Mouse (Mus musculus): Measurements from ENCODE around the gene Sec14l1.

Gene Sec14l1

DNA sequence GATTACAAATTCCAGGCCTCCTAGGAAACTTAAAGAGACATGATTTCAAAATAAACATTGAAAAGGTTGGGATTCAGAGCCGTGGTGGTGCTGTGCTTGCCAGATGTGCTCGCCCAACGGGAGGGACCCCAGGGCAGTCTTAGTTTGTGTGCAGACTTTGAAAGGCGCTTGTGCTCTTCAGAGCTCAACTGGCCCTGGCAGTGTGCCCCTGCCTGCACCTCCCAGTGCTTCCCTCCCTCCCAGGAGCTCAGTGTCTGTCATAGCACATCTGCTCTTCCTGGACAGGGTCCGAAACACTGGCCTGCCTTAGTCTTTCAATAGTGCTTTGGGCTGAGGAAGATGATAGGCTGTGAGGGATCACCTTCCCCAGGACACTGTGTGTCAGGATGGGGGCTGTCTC, 15.9 kb downstream of the Sec14l1 start:
- DNase-seq: no peak

DNA sequence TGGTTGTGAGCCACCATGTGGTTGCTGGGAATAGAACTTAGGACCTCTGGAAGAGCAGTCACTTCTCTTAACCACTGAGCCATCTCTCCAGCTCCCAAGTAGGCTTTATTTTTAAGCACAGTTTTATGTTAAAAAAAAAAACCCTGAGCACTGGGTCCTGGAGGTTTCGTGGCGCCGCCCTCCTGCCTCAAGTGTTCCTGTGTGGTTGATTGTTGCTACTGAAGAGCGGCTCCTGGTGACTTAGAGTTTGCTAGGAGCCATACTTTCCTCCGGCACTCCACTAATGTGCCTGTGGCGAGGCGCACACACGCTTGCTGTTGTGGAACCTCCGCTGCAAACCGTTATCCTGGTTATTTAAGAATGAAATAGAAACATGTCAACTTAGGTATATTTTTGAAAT, 16.5 kb downstream of the Sec14l1 start:
- DNase-seq: no peak

DNA sequence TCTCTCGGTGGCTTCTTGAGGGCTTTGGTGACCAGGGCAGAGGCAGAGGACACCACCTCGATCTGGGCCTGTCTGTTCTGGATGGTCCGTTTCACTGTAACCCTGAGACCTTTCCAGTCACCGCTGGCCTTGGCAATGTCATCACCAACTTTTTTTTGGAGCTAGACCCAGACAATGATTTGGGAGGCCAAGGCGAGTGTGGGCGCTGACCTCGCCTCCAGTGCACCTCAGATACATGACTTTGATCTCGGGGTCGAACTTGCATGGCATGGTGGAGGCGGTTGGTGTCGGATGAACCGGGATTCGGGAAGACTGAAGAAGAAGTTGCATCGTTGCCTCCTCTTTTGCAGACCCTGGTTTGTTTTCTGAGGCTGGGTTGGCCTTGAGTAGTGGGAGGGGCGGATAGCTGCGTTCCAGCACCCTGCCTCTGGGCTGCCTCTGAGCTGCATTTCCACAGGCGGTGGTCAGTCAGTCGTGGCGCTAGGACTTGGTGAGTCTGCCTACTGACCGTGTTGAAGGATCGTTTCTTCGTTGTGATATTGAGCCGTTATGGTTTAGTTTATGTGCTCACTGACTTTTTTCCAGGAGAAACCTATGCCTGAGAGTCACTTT, 19.9 kb downstream of the Sec14l1 start:
- no peak for DNase-seq

DNA sequence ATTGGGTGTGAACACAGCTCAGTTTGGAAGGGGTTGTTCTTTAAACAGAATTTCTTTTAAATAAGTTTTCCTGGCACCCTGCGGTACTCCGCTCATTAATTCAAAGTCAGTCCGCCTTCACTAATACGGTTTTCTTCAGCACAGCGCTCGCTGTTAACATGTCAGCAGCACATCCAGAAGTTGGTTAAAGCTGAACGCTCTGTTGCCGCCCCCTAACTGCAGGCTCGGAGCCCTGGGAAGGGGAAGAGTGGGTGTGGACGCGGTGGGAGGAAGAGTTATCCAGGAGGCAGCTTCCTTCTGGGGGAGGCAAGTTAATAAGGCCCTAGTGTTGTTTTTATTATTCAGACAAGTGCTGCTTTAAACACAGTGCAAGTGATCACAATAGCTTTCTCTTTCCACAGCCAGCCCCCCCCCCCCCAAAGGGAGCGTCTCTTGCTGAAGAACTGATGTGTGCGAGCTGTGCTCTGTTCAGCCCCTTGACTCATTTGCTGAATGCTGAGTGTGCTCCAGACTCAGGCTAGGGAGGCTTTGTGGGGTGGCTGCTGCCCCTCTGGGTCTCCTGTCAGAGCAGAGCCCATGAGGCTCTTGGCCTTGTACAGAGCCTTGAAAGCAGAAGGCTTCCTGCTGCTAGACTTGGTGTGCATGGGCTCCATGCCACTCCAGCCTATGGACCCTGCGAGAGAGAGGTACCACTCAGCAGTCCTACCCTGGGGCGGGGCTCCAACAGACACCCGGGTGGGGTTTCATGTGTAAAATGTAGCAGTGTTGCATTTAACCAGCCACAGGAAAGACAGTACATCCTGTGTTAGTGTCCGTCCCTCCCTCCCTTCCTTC, 20.7 kb downstream of the Sec14l1 start:
- no peak for DNase-seq

DNA sequence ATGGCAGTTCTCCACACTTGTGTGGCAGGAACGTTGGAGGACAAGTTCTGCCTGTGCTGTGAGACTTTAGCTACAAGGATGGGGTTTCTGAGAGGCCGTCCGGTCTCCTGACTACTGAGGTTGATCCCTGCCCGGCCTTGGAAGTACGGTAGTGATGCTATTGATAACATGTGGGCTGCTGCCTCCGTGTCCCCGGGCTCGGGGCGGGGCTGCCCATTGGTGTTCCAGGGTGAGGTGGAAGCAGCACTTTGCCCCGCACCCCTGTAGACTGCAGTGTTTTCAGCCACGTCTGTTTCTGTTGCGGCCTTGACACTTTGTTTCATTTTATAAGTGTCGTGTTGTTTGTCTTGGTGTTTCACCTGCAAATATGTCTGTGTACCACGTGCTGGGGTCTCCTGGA, 21.9 kb downstream of the Sec14l1 start:
- no peak for DNase-seq

DNA sequence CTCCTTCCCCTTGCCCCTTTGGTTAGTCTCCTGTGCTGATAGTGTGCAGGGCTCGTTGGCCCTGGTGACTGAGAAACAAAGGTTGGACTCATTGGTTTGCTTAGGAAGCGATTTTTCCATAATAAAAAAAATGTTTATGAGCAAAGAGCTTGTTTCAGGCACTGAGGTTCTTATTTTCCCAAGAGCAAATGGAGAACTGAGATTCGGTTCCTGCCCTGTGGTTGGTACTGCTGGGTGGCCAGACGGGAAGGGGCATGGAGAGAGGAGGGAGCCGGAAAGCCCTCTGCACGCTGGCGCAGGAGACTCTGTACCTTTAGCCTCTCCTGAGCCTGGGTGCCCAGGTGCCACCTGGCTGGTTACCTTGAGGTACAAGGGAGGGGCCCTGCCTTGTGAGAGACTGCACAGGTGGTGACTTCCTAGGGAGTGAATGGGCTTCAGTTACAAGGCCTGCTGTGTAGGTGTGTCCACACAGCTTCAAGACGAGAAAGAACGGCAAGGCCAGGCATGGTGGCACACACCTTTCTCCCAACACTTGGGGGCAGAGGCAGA, 23.3 kb downstream of the Sec14l1 start:
- DNase-seq: no peak

DNA sequence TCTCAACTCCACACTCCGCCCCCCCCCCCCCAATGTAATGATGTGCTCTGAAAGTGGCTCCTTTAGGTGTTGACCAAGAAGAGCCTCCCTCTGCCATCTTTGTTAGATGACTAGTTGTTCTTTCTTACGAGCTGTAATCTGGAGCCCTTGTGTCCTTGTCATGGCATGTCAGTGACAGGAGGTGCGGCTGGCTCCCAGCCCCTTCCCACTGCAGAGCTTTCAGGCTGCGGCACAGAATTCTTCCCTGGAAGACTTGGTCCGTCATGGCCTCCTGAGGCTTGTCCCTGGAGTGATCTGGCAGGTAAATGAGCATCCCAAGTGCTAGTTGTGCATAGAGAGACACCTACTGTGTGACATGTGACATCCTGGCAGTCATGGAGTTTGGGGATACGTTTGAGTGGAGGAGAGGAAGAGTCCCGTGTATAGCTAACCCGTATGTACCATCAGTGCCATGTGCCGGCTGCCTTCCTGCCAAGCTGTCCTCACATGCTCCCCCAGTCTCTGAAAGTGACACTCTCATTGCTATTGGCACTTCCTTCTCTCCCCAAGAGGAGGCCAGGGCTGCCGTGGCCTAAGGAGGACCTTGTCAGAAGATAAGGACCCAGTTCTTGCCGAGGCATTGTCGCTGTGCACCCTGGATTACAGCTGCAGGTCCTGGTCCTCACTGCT, 24.0 kb downstream of the Sec14l1 start:
- no peak for DNase-seq

DNA sequence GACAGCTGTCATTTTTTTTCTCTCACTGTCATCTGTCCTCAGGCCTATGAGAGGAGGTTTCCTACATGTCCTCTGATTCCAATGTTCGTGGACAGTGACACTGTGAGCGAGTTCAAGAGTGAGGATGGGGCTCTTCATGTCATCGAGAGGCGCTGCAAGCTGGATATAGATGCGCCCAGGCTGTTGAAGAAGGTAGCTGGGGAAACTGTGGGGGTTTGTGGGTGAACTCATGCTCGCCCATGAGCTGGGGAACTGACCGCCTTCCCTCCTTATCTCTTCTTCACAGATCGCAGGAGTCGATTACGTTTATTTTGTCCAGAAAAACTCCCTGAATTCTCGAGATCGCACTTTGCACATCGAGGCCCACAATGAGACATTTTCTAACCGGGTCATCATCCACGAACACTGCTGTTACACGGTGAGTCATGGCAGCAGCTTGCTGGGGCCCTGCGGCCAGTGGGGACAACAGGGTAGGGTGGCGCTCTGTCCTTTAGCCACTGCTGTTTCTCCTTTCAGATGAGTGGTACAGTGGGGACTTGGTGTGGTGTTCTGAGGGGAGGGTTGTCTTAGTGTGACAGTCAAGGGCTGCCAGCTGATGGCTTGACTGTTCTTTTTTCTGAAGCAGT, 26.5 kb downstream of the Sec14l1 start:
- no peak for DNase-seq

DNA sequence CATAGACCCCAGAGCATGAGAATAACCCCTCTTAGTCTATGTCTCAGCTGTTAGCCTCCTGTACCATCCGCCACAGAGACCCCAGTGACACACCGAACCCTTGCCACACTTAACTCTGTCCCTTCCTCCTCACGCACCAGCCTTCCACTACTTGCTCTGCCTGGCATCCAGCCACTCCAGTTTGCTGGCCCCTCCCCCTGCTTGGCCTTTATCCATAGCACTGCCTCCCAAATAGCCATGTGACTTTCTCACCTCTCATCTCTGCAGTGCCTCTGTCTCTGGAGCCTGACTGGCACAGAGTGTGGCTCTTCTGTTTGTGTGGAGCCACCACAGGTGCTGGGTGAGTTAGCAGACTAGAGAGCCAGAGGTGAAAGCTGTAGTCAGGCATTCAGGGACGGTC, 27.5 kb downstream of the Sec14l1 start:
- DNase-seq: no peak

DNA sequence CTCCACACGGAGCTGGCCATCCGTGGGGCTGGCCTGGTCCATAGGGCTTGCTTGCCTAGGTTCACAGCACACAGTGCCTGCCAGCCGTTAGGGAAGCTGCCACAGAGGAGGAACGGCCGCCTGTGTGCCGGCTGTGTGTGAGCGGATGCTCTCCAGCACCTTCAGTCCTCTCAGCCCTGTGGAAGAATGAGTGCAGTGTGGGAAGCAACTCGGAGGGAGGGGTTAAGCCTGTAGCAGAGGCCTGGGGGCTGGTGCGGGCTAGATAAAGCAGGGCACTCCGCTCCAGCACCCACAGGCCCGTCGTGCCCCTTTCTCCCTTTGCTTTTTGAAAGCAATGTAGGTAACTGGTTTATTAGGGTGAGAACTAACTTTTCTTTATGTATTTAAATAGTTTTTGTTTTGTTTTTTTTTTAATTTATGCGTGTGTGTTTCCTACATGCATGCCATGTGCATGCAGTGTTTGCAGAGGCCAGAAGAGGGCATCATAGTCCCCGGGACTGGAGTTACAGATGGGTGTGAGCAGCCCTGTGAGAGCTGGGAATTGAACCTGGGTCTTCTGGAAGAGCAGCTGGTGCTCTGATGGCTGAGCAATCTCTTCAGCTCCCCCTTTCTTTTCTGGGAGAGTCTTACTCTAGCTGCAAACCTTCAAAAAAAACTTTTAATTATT, 30.6 kb downstream of the Sec14l1 start:
- DNase-seq: no peak

DNA sequence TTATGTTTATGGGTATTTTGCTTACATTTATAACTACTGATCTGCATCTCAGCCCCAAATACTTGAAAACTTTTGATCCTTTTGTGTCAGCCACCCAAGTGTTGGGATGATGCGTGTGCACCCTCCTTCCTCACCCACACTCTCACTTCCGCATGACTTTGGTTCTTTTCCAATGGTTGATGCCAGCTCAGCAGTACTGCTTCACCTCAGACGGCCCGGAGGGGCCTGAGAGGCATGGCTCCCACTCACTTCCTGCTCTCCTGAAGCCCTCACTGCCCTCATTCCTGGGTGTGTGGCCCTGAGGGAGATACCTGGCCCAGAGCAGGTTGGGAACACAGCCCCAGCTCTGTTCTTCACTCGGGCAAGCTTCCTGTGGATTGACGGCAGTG, 31.1 kb downstream of the Sec14l1 start:
- DNase-seq: no peak

DNA sequence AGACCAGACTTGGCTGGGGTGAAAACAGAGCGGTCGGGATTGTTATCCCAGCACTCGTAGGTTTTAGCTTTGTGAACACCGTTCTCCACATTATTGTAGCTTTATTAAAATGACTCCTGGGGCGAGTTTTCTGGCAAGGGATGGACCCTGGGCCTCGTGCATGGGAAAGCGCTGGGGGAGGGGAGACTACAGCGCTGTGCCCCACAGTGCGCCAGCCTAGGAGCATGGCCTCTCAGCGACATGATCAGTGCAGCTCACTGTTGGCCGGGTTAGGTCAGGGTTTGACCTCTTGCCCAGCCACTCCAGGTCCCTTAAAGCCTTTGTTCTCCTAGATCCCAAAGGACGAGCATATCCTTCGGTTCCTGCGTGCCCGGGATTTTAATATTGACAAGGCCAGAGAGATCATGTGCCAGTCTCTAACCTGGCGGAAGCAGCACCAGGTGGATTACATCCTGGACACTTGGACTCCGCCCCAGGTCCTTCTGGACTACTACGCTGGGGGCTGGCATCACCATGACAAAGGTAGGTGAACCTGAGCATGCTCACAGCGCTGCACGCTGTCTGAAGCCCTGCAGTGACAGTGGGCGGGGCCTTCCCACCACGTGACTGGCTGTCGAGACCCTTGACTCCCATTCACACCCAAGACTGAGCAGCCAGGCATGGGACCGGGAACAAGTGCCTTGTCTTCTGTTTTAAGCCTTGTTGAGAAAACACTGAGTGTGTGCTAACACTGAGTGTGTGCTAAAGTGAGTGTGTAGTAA, 32.0 kb downstream of the Sec14l1 start:
- no peak for DNase-seq

DNA sequence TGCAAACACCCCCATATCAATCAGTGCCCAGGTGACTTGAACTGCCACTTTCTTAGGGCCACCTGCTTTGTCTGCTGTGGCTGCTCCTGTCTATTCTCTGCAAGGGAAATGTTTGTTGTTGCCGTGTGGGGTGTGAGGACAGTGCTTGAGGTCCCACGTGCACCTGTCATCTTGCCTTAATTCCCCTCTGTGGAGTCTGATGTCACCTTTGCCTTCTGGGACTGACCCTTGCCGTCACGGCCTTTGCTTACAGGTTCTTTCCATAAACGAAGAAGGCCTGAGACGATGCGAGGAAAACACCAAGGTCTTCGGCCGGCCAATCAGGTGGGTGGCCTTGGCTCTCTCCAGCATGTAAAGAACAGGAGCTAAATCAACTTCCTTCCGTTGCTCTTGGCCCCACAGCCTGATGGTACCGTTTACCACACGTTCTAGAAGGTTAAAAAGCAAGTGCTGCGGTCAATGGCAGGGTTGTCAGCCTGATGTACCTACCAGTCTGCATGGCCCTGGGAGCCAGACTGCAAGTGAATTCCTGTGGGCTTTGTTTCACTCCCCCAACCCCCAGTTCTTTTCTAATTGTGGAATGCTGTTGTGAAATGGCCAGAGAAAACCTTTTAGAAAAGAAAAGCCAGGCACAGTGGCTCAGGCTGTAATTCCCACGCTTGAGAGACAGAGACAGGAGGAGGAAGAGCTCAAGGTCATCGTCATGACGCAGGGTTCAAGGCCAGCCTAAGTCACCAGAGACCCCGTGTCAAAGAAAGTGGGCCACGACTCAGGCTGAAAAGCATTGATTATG, 34.1 kb downstream of the Sec14l1 start:
- no peak for DNase-seq

DNA sequence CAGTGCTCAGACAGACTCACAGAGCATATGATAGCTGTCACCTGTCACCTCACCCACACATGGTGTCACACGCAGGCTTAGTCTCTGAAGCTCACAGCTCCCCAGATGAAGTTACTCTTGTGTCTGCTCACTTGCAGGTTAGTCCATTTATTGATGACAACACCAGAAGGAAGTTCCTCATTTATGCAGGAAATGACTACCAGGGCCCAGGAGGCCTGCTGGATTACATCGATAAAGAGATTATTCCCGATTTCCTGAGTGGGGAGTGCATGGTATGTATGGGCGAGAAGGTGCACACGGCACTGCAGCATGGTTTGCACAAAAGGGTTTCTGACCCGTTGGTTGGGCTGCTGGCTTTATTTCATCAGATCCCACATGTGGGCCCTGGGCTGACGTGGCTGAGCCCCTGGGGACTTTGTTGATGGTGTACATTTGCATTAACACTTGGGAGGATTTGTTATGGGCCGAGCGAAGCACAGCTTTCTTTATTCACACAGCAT, 35.5 kb downstream of the Sec14l1 start:
- DNase-seq: no peak

DNA sequence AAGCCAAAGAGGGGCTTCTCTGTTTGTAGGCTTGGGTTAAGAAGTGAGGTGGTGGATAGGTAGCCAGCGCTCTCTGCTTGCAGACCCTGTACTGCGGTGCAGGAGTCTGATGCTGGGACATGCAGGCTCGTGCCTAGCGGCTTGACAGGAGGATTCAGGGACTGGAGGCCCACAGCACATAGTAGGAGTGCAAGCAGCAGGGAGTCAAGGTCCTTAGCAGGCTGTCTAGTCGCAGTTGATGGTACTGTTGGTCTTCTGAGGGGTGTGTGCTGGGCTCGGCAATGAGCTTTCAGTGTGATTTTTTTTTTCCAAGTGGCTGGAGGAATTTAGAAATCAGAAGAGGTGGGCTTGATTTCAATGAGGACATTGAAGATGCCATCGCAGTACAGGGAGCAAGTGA, 36.5 kb downstream of the Sec14l1 start:
- no peak for DNase-seq

DNA sequence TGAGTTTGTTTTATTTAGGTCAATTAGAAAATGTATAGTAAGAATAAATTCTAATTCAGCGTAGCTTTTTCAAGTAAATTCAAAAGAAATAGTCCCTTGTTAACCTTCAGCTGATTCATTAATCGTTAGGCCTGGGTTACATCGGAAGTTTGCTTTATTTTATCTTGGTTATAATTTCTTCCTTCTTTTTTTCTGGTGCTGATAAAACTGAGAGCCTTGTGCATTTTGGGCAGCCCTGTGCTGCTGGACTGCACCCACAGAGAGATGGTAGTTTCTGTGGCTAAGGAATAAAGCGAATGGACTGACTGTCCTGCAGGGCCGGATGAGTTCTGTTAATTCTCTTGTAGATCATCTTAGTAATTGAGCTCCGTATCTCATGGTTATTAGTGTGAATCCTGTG, 37.6 kb downstream of the Sec14l1 start:
- no peak for DNase-seq

DNA sequence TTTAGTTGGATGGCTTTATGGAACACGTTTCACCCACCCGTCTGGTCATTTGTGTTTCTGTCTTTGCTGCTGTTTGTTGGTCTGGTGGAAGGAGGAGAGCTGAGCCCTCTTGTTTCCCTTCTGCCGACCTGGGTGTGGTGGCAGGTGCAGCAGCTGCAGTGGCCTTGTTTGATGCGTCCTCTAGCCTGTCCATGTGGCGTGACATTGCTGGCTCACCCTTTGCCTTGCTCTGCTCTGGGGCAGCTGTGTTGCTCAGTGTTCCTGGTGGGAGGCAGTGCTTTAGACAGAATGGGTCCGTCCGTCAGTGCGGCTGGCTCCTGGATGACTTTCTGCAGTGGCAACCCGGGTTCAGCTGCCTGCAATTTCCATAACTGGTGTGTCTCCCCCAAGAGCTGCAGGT, 38.6 kb downstream of the Sec14l1 start:
- no peak for DNase-seq

DNA sequence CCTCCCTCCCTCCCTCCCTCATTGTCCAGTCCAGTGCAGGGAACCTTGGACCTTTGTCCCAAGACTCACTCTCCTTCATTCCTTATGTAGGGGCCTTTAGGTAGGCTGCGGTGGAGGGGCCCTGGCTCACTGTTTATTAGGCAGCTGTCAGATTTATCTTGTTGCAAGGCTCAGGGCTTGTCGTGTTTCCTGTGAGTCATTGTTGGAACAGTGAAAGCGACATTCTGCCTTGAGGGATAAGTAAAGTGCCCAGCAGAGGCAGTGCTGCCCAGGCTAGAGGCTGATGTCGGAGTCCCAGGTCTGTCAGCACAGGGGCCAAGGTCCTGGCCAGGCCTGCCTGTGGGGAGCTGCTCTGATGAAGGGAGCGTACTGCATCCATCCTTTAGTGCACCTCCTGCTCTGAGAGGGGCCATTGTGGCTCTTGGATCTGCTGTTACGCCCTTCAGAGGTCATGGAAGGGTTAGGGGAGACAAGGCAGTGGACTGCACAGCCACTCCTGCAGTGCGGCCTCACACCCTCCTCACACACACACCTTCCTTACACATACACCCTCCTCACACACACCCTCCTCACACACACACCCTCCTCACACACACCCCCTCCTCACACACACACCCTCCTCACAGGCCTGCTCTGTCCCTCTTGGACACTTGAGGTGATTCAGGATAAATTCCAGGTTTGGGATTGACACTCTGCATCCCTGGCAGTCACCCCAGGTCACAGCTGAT, 39.3 kb downstream of the Sec14l1 start:
- no peak for DNase-seq

DNA sequence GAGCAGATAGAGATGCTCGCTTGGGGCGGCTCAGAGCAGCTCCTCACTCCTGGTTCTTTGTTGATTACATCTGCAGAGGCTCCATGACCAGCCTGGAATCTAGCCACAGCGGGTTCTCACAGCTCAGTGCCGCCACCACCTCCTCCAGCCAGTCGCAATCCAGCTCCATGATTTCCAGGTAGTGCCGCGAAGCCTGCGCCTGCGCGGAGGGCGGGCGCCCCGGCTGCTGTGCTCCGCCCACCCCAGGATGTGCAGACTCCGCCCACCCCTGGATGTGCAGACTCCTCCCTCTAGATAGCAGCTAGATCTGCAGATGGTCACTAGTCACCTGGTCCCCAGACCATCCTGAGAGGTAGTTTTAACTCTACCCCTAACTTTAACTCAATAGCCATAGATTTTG, 41.8 kb downstream of the Sec14l1 start:
- no peak for DNase-seq

DNA sequence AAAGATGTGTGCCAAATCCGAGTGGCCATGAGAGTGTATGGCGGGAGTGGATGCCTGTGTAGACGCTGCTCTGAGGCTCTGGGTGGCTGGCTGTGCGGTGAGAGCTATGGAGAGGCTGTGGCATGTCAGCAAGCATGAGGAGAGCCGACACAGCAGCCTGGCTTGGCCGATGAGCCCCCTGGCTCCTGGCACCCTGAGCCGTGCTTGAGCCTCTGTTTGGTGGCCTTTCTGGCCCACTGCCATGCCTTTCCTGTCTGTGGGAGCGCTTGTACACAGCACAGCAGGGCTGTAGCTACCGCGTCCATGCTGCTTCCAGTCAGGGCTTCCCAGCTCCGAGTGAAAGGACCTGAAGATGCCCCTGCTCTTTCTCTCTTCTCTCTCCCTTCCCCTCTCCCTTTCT, 43.4 kb downstream of the Sec14l1 start:
- DNase-seq: no peak

Data from cerebellum, adult 11 months (tissue).